Mouse (Mus musculus) ES-Bruce4 (cell line): ENCODE measurements at regions not wholly inside any gene's neighbourhood (a gene's known extent, or its start where the extent isn't known, plus 50 kb on each side); places are given as distances from the start of the nearest gene placed in this dataset.

ENCODE experiments used
- H3K27ac ChIP-seq: 2 replicates; pipeline ENCODE4 v1.5.1; 2012; ENCODE audit warnings: low read length, inconsistent platforms; ENCODE audit not compliant: insufficient read depth
- H3K27me3 ChIP-seq: 2 replicates; pipeline ENCODE4 v1.6.1; 2012; ENCODE audit warnings: mild to moderate bottlenecking, low read length, inconsistent platforms; ENCODE audit not compliant: control insufficient read depth, poor library complexity, insufficient read depth, severe bottlenecking
- H3K36me3 ChIP-seq: 2 replicates; pipeline ENCODE4 v1.6.1; 2012; ENCODE audit warnings: inconsistent platforms, mild to moderate bottlenecking, low read length, moderate library complexity; ENCODE audit not compliant: control insufficient read depth, poor library complexity, insufficient read depth, severe bottlenecking
- H3K4me1 ChIP-seq: one replicate; pipeline ENCODE4 v1.8.1; 2011; ENCODE audit warnings: low read length; ENCODE audit not compliant: control insufficient read depth, insufficient read depth
- H3K4me3 ChIP-seq: 2 replicates; pipeline ENCODE4 v1.5.1; 2011; ENCODE audit warnings: low read depth, mild to moderate bottlenecking, low read length
- H3K9ac ChIP-seq: 2 replicates; pipeline ENCODE4 v1.6.1; 2012; ENCODE audit warnings: low read depth, mild to moderate bottlenecking, inconsistent platforms; ENCODE audit not compliant: poor library complexity, severe bottlenecking
- H3K9me3 ChIP-seq: replicated peaks from 2 replicates; pipeline ENCODE4 v1.6.1; 2012; ENCODE audit warnings: mild to moderate bottlenecking, low read length, inconsistent platforms; ENCODE audit not compliant: control insufficient read depth, poor library complexity, insufficient read depth, severe bottlenecking
- CTCF ChIP-seq: IDR thresholded peaks from one replicate; pipeline ENCODE4 v1.8.1; 2011; ENCODE audit warnings: low read depth, low read length
- EP300 ChIP-seq: IDR thresholded peaks from 2 replicates; pipeline ENCODE4 v1.6.1; 2011; ENCODE audit warnings: low read depth, low read length; ENCODE audit not compliant: insufficient read depth
- POLR2A ChIP-seq: IDR thresholded peaks from one replicate; pipeline ENCODE4 v1.8.1; 2011; ENCODE audit warnings: low read length; ENCODE audit not compliant: insufficient read depth

- Histone ChIP-seq H3K36me3 (no peaks in the 10 kb centered on the region), H3K27ac (no peak overlapping the region), H3K9me3 (no peaks in the 10 kb centered on the region), H3K27me3 (no peaks in the 10 kb centered on the region), H3K4me1 (no peaks in the 10 kb centered on the region), H3K9ac (no peak overlapping the region), H3K4me3 (no peak overlapping the region)
- no peak for TF ChIP-seq EP300
- no peak for TF ChIP-seq CTCF
- no peak for TF ChIP-seq POLR2A
Measured at GRCm38 (mm10) chr5:118363154-118363553, 118.1 kb downstream of the 2410131K14Rik start.

GRCm38 (mm10) chr5:118364646-118365045 lies 119.6 kb downstream of the 2410131K14Rik start:
- Histone ChIP-seq H3K4me3 (no peak overlapping the region), H3K4me1 (no peaks in the 10 kb centered on the region), H3K27ac (no peak overlapping the region), H3K36me3 (no peaks in the 10 kb centered on the region), H3K27me3 (no peaks in the 10 kb centered on the region), H3K9ac (no peak overlapping the region), H3K9me3 (no peaks in the 10 kb centered on the region)
- TF ChIP-seq CTCF: no peak

DNA sequence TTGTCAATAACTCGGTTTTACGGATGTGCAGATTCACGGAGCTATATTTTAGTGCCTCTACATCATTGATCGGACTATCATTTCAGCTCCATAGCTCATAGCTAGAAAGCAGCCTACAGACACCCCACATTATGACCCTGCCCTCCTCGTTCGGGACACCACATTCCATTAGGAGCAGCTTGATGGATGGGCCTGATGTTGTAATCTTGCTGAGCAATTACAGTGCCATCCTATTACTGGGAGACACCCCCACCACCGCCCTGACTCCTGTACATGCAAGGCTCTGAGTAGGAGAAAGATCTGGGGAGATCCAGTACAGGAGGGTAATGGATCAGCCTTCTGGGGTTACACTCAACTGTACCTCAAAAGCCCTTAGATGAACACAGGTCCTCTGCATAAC lies 120.2 kb downstream of the 2410131K14Rik start:
- Histone ChIP-seq H3K27me3 (no peaks in the 10 kb centered on the region), H3K4me3 (no peak overlapping the region), H3K27ac (no peak overlapping the region), H3K36me3 (no peaks in the 10 kb centered on the region), H3K4me1 (no peaks in the 10 kb centered on the region), H3K9ac (no peak overlapping the region), H3K9me3 (no peaks in the 10 kb centered on the region)
- no peak for TF ChIP-seq POLR2A
- no peak for TF ChIP-seq EP300
- TF ChIP-seq CTCF: no peak

GRCm38 (mm10) chr5:118365651-118366050 lies 120.6 kb downstream of the 2410131K14Rik start:
- no peak overlapping the region for H3K9ac ChIP-seq
- H3K9me3 ChIP-seq: no peaks in the 10 kb centered on the region
- H3K4me1 ChIP-seq: no peaks in the 10 kb centered on the region
- TF ChIP-seq CTCF: no peak
- no peak overlapping the region for H3K27ac ChIP-seq
- no peaks in the 10 kb centered on the region for H3K36me3 ChIP-seq
- no peaks in the 10 kb centered on the region for H3K27me3 ChIP-seq
- H3K4me3 ChIP-seq: no peak overlapping the region

DNA sequence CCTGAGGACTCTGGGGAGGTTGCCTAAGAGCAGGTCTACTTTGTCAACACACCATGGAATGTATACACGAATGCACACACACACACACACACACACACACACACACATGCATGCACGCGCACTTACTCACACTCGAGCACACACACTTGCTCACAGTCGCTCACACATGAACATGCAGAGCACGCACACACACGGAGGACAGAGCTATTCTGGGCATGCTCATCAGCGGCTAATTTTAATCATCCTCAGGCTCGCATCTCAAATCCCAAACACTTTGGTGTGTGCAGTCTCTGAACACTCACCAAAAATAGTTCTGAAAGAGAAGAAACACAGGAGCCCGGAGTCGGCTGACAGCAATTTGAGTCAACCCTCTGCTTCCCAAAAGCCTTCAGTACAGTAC lies 122.0 kb downstream of the 2410131K14Rik start:
- no peak overlapping the region for H3K9ac ChIP-seq
- no peak overlapping the region for H3K4me3 ChIP-seq
- H3K9me3 ChIP-seq: no peaks in the 10 kb centered on the region
- H3K27ac ChIP-seq: no peak overlapping the region
- no peaks in the 10 kb centered on the region for H3K4me1 ChIP-seq
- H3K27me3 ChIP-seq: no peaks in the 10 kb centered on the region
- no peaks in the 10 kb centered on the region for H3K36me3 ChIP-seq
- no peak for TF ChIP-seq EP300
- TF ChIP-seq CTCF: no peak
- no peak for TF ChIP-seq POLR2A

- no peak overlapping the region for H3K9ac ChIP-seq
- no peaks in the 10 kb centered on the region for H3K9me3 ChIP-seq
- no peak overlapping the region for H3K4me3 ChIP-seq
- TF ChIP-seq CTCF (no peak), EP300 (no peak), POLR2A (no peak)
- H3K4me1 ChIP-seq: peaks cover 2% of the 10 kb centered on the region
- no peak overlapping the region for H3K27ac ChIP-seq
- H3K27me3 ChIP-seq: no peaks in the 10 kb centered on the region
- H3K36me3 ChIP-seq: no peaks in the 10 kb centered on the region
Measured at GRCm38 (mm10) chr5:118373581-118373981, 128.6 kb downstream of the 2410131K14Rik start.

DNA sequence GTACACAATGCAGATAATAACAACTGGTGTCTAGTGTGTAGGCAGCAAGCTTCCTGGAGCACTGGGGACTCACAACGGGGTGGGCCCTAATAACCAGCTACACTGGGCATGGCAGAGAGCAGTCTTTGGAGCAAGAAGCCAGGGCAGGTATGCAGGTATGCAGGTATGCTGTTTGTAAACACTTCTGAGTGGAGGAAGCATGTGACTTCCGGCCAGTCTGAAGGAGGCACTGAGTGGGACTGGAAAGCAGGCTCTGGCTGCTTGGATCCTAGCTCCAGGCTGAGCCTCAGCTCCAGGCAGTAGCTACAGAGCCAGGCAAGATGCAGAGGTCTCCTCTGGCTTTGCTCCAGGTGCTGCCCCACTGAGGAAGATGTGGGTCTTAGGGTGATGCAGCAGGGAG lies 129.9 kb downstream of the 2410131K14Rik start:
- Histone ChIP-seq H3K27ac (no peak overlapping the region), H3K9ac (no peak overlapping the region), H3K4me3 (no peak overlapping the region), H3K27me3 (no peaks in the 10 kb centered on the region), H3K4me1 (peaks cover 2% of the 10 kb centered on the region), H3K9me3 (no peaks in the 10 kb centered on the region), H3K36me3 (no peaks in the 10 kb centered on the region)
- TF ChIP-seq EP300 (peak; percentile 54; the same call in 1 of the 2 replicates), CTCF (no peak)
